Mouse (Mus musculus) myocyte (in vitro differentiated cells): ENCODE data around the gene Ptpa. TPM values are rescaled to one million over a fixed set of nuclear protein-coding genes. Genes with fewer than 3 reads are reported as not detected.

ENCODE experiments used
- H3K27me3 ChIP-seq: one replicate; pipeline ENCODE4 v1.6.1; 2011; ENCODE audit not compliant: control insufficient read depth, insufficient read depth, insufficient read length
- H3K36me3 ChIP-seq: one replicate; pipeline ENCODE4 v1.6.1; 2011; ENCODE audit not compliant: control insufficient read depth, insufficient read depth
- H3K4me2 ChIP-seq: one replicate; pipeline ENCODE4 v1.6.1; 2011; ENCODE audit warnings: low read depth, control low read depth
- H3K4me3 ChIP-seq: one replicate; pipeline ENCODE4 v1.5.1; 2011; ENCODE audit warnings: mild to moderate bottlenecking, control low read depth, moderate library complexity
- H3K79me2 ChIP-seq: one replicate; pipeline ENCODE4 v1.6.1; 2011; ENCODE audit not compliant: control insufficient read depth, insufficient read depth
- H3ac ChIP-seq: one replicate; pipeline ENCODE4 v1.6.1; 2011; ENCODE audit not compliant: control insufficient read depth, insufficient read length
- CEBPB ChIP-seq: IDR thresholded peaks from 2 replicates; pipeline ENCODE4 v1.6.1; 2011; ENCODE audit warnings: mild to moderate bottlenecking, moderate library complexity; ENCODE audit not compliant: poor library complexity, insufficient read depth, severe bottlenecking
- E2F4 ChIP-seq: IDR thresholded peaks from one replicate; pipeline ENCODE4 v1.6.1; 2011; ENCODE audit warnings: mild to moderate bottlenecking, control low read depth, moderate library complexity; ENCODE audit not compliant: insufficient read depth
- MAX ChIP-seq: IDR thresholded peaks from one replicate; pipeline ENCODE4 v1.6.1; 2011; ENCODE audit warnings: low read depth, mild to moderate bottlenecking, control low read depth
- MYOD1 ChIP-seq, 3 experiments: IDR thresholded peaks; one replicate each; pipeline ENCODE4 v1.6.1; 2011; ENCODE audit warnings: control low read depth in 2 of 3, low read depth in 2 of 3, mild to moderate bottlenecking in 2 of 3, moderate library complexity in 1 of 3; ENCODE audit not compliant: insufficient read length in 2 of 3, control insufficient read depth in 1 of 3
- MYOG ChIP-seq, 3 experiments: IDR thresholded peaks; one replicate each; pipeline ENCODE4 v1.6.1; 2011; ENCODE audit warnings: control low read depth in 2 of 3, low read depth in 2 of 3, mild to moderate bottlenecking in 2 of 3; ENCODE audit not compliant: insufficient read length in 2 of 3, control insufficient read depth in 1 of 3, insufficient read depth in 1 of 3
- POLR2A ChIP-seq: IDR thresholded peaks from one replicate; pipeline ENCODE4 v1.6.1; 2011; ENCODE audit warnings: low read depth, mild to moderate bottlenecking, control low read depth, moderate library complexity; ENCODE audit not compliant: insufficient read length
- POLR2AphosphoS2 ChIP-seq: IDR thresholded peaks from one replicate; pipeline ENCODE4 v1.6.1; 2011; ENCODE audit warnings: low read depth, control low read depth; ENCODE audit not compliant: insufficient read length
- REST ChIP-seq: IDR thresholded peaks from one replicate; pipeline ENCODE4 v1.6.1; 2011; ENCODE audit warnings: mild to moderate bottlenecking, control low read depth, moderate library complexity; ENCODE audit not compliant: insufficient read depth, insufficient read length
- SRF ChIP-seq: IDR thresholded peaks from one replicate; pipeline ENCODE4 v1.6.1; 2011; ENCODE audit warnings: low read depth; ENCODE audit not compliant: control insufficient read depth, insufficient read length
- TCF12 ChIP-seq: IDR thresholded peaks from one replicate; pipeline ENCODE4 v1.6.1; 2011; ENCODE audit warnings: mild to moderate bottlenecking, control low read depth; ENCODE audit not compliant: poor library complexity, insufficient read depth, severe bottlenecking
- TCF3 ChIP-seq: IDR thresholded peaks from one replicate; pipeline ENCODE4 v1.6.1; 2011; ENCODE audit warnings: low read depth, control low read depth; ENCODE audit not compliant: insufficient read length
- USF1 ChIP-seq: IDR thresholded peaks from one replicate; pipeline ENCODE4 v1.6.1; 2011; ENCODE audit warnings: low read depth, mild to moderate bottlenecking, control low read depth, moderate library complexity
- polyA plus RNA-seq: library from polyadenylated mRNA; unstranded; fragments of >200 nt; fragmentation: generic; extraction: Trizol; gene quantifications from one replicate; pipeline ENCODE4 v1.2.1, GENCODE M21; 2012; ENCODE audit warnings: missing spikeins

Ptpa gene
- polyA plus RNA-seq, 1 experiment: 151 TPM

DNA sequence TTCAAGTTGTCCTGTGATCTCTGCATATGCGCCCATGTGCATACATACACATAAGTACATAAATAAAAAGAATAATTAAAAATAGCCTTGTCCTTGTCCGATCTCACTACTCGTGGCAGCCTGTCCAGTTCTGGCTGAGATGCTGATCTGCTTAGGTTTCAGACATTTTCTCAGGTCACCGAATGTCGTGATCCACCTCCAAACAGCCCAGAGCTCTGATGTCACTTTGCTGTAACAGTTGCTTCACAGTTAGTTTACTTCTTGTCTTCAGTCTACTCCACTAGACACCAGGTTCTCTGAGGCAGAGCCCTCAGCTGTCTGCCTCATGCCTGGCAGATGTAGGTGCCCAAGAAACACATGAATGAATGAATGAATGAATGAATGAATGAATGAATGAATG, 48.6 kb downstream of the Ptpa start:
- Histone ChIP-seq H3K4me3 (peak overlapping the region; percentile 13), H3K27me3 (no peaks in the 10 kb centered on the region), H3K79me2 (no peaks in the 10 kb centered on the region), H3K36me3 (no peaks in the 10 kb centered on the region), H3ac (no peak overlapping the region), H3K4me2 (peak overlapping the region; percentile 90)
- TF ChIP-seq CEBPB (0 out of 2 replicates have a peak, but pooled peaks have one; percentile 44), TCF3 (no peak), SRF (no peak), REST (no peak), MYOD1 (IDR thresholded peaks at IDR 0.05; ENCODE audit: control insufficient read depth in 1 of 3, insufficient read length in 2 of 3, low read depth in 2 of 3) (peak in 1 of 3 experiments; percentile 5), MYOG (IDR thresholded peaks at IDR 0.05; ENCODE audit: control insufficient read depth in 1 of 3, insufficient read depth in 1 of 3, insufficient read length in 2 of 3, low read depth in 2 of 3) (no peak)

- H3K4me2 ChIP-seq: peak overlapping the region; percentile 47
- H3K36me3 ChIP-seq: no peaks in the 10 kb centered on the region
- no peak overlapping the region for H3ac ChIP-seq
- TF ChIP-seq E2F4 (no peak), CEBPB (no peak), MYOG (IDR thresholded peaks at IDR 0.05; ENCODE audit: control insufficient read depth in 1 of 3, insufficient read depth in 1 of 3, insufficient read length in 2 of 3, low read depth in 2 of 3) (peak in 1 of 3 experiments; percentile 11), MYOD1 (IDR thresholded peaks at IDR 0.05; ENCODE audit: control insufficient read depth in 1 of 3, insufficient read length in 2 of 3, low read depth in 2 of 3) (no peak), POLR2AphosphoS2 (peak; percentile 43), SRF (no peak), MAX (no peak), POLR2A (peak; percentile 52), TCF3 (no peak), REST (no peak)
- H3K27me3 ChIP-seq: no peaks in the 10 kb centered on the region
- no peak overlapping the region for H3K4me3 ChIP-seq
- H3K79me2 ChIP-seq: no peaks in the 10 kb centered on the region
Observed at GRCm38 (mm10) chr2:30466787-30467186, 50.9 kb downstream of the Ptpa start.

DNA sequence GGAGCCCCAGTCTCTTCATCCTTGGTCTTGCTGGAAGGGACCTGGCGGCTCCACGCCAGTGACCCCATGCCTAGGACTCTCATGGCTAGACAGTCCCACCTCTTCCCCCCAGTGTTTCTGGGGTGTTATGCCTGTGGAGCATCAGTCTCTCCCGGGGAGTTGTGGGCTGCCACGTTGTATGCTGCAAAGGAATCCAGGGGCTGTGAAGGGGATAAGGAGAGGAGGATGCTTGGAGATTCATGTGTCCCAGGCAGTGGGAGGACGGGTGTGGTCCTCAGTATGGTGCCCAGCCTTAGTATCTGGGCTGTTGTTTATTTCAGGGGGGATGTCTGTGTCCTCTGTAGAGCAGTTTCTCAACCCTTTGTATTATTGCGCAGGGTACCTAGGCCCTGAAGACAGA, 53.2 kb downstream of the Ptpa start:
- no peaks in the 10 kb centered on the region for H3K27me3 ChIP-seq
- H3K4me2 ChIP-seq: peak overlapping the region; percentile 98
- H3ac ChIP-seq: no peak overlapping the region
- TF ChIP-seq USF1: no peak
- no peak for TF ChIP-seq REST
- no peak for TF ChIP-seq TCF3
- no peak for TF ChIP-seq CEBPB
- no peak for TF ChIP-seq MAX
- TF ChIP-seq MYOG (IDR thresholded peaks at IDR 0.05; ENCODE audit: control insufficient read depth in 1 of 3, insufficient read depth in 1 of 3, insufficient read length in 2 of 3, low read depth in 2 of 3): no peak
- no peak for TF ChIP-seq TCF12
- TF ChIP-seq POLR2A: no peak
- TF ChIP-seq POLR2AphosphoS2: no peak
- no peak for TF ChIP-seq SRF
- TF ChIP-seq E2F4: no peak
- TF ChIP-seq MYOD1 (IDR thresholded peaks at IDR 0.05; ENCODE audit: control insufficient read depth in 1 of 3, insufficient read length in 2 of 3, low read depth in 2 of 3): no peak
- no peaks in the 10 kb centered on the region for H3K36me3 ChIP-seq
- H3K4me3 ChIP-seq: peak overlapping the region; percentile 68
- no peaks in the 10 kb centered on the region for H3K79me2 ChIP-seq

DNA sequence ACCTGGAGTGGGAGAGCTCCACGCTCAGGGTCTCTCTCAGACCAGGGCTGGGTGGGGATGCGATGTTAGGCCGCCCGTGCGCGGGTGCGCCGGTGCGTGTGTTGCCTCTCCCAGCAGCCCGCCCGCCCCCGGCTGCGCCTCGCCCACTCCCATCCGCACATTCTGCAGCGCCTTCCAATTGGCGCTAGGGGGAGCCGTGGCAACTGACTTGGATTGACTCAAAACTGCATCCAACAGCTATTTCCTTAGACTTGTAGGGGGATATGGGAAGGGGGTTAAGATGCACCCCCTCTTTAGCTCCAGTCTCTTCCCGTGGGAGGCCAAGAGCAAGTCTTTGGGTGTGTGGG, 53.9 kb downstream of the Ptpa start:
- no peaks in the 10 kb centered on the region for H3K79me2 ChIP-seq
- peak overlapping the region; percentile 24 for H3ac ChIP-seq
- no peaks in the 10 kb centered on the region for H3K36me3 ChIP-seq
- peak overlapping the region; percentile 68 for H3K4me3 ChIP-seq
- peak overlapping the region; percentile 98 for H3K4me2 ChIP-seq
- no peaks in the 10 kb centered on the region for H3K27me3 ChIP-seq
- TF ChIP-seq POLR2A (peak; percentile 49), MYOG (IDR thresholded peaks at IDR 0.05; ENCODE audit: control insufficient read depth in 1 of 3, insufficient read depth in 1 of 3, insufficient read length in 2 of 3, low read depth in 2 of 3) (peak in 1 of 3 experiments; percentile 15), TCF3 (no peak)

DNA sequence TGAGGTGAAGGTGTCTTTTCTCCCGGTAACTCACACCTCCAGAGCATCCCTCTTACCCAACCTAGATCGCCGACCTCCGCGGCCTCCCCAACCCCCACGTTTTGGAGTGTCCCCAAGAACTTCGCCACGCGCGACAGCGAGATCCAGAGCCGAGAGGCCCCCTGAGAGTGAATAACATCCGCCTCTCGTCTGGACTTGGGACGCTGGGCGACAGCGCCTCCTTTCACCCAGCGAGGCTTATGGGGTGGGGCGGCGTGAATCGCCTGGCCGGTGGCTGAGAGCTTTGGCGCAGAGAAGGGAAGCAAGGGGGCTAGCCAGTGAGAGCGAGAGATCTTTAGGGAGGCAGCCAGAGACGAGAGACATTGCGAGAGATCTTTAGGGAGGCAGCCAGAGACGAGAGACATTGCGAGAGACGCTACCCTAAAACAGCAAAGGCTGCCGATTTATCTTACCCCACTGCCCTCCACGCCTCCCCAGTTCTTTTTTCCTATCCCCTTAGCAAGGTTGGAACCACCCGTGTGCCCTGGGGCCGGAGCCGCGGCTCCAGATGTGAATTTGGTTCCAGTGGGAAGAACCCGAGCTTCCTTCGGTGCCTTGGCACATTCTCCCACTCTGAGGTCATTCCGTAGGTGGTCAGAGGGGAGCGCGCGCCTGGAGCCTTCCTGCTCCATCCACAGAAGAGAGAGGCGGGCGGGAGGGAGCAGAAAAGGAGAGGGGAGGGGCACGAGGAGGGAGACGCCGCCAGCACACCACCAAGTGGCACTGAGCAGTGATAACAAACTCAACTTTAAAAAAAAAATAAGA, 54.5 kb downstream of the Ptpa start:
- peak overlapping the region; percentile 24 for H3ac ChIP-seq
- H3K79me2 ChIP-seq: no peaks in the 10 kb centered on the region
- peak overlapping the region; percentile 98 for H3K4me2 ChIP-seq
- TF ChIP-seq SRF (no peak), REST (no peak), POLR2A (peak; percentile 24), POLR2AphosphoS2 (peak; percentile 25), MYOG (IDR thresholded peaks at IDR 0.05; ENCODE audit: control insufficient read depth in 1 of 3, insufficient read depth in 1 of 3, insufficient read length in 2 of 3, low read depth in 2 of 3) (no peak), USF1 (no peak), CEBPB (no peak), E2F4 (no peak), MYOD1 (IDR thresholded peaks at IDR 0.05; ENCODE audit: control insufficient read depth in 1 of 3, insufficient read length in 2 of 3, low read depth in 2 of 3) (no peak), MAX (no peak), TCF3 (no peak), TCF12 (no peak)
- H3K4me3 ChIP-seq: peak overlapping the region; percentile 68
- H3K27me3 ChIP-seq: no peaks in the 10 kb centered on the region
- H3K36me3 ChIP-seq: no peaks in the 10 kb centered on the region
